Mouse (Mus musculus) hindbrain, postnatal 0 days (tissue): Measurements from ENCODE around the gene Gm11114. TPM values are rescaled to one million over a fixed set of nuclear protein-coding genes. Genes with fewer than 3 reads are reported as not detected.
A peak's percentile ranks its signal among the peaks of the same experiment; 100 is the strongest.

Experiments
- ATAC-seq: fragments of 200-750 bp; cut with Nextera tagmentation; 2 replicates; pipeline ENCODE4 v1.8.0; 2017; ENCODE audit warnings: mild to moderate bottlenecking, moderate TSS enrichment, moderate library complexity
- DNase-seq: peaks from one replicate; pipeline ENCODE4 v3.0.0-alpha.2; 2015; ENCODE audit warnings: low spot score
- H3K27ac ChIP-seq: fragments of 300-500 bp; sonication (generic); 2 replicates; pipeline ENCODE4 v1.5.1; 2014; ENCODE audit warnings: mild to moderate bottlenecking
- H3K27me3 ChIP-seq: fragments of 300-500 bp; sonication (generic); 2 replicates; pipeline ENCODE4 v1.6.1; 2014; ENCODE audit warnings: low read length, mixed read lengths; ENCODE audit not compliant: insufficient read depth
- H3K36me3 ChIP-seq: fragments of 300-500 bp; sonication (generic); 2 replicates; pipeline ENCODE4 v1.6.1; 2014; ENCODE audit warnings: low read length, mixed read lengths; ENCODE audit not compliant: insufficient read depth
- H3K4me1 ChIP-seq: fragments of 300-500 bp; sonication (generic); 2 replicates; pipeline ENCODE4 v1.6.1; 2014; ENCODE audit warnings: antibody characterized with exemption, low read length, mixed read lengths; ENCODE audit not compliant: insufficient read depth
- H3K4me2 ChIP-seq: fragments of 300-500 bp; sonication (generic); 2 replicates; pipeline ENCODE4 v1.6.1; 2014; ENCODE audit warnings: low read depth, mild to moderate bottlenecking, low read length, moderate library complexity, mixed read lengths
- H3K4me3 ChIP-seq: fragments of 300-500 bp; sonication (generic); 2 replicates; pipeline ENCODE4 v1.5.1; 2014; ENCODE audit warnings: low read length
- H3K9ac ChIP-seq: fragments of 300-500 bp; sonication (generic); replicated peaks from 2 replicates; pipeline ENCODE4 v1.6.1; 2014; ENCODE audit warnings: mild to moderate bottlenecking, low read length, moderate library complexity, mixed read lengths
- H3K9me3 ChIP-seq: fragments of 300-500 bp; sonication (generic); 2 replicates; pipeline ENCODE4 v1.6.1; 2016; ENCODE audit warnings: low read length, mixed read lengths
- CTCF ChIP-seq: IDR thresholded peaks from 2 replicates; pipeline ENCODE4 v1.5.1; 2016; ENCODE audit warnings: antibody characterized with exemption, control low read depth, low read depth
- WGBS: fragments of 180-500 bp; shearing (Covaris S2); extraction: QIAGEN DNeasy Blood & Tissue Kit; methylation state at CpG from one replicate; pipeline ENCODE4 v1.1.7; 2014; 5-methylcytosine and 5-hydroxymethylcytosine counted together
- polyA plus RNA-seq: library from polyadenylated mRNA; unstranded; fragments of >200 nt; fragmentation: Nextera tagmentation; extraction: Ambion mirVana; gene quantifications from 2 replicates; pipeline ENCODE4 v1.2.1, GENCODE M21; 2015
- total RNA-seq: library from RNA; depleted of rRNA; stranded (reverse); fragments of >200 nt; gene quantifications from 2 replicates; pipeline ENCODE4 v1.2.3, GENCODE M21; 2014

Gm11114 gene
- total and polyA plus RNA-seq, 2 experiments from 2014 or later, result not detected

GRCm38 (mm10) chr9:85324158-85324875 is 11.7 kb downstream of the Gm11114 start:
- TF ChIP-seq CTCF, result no peak
- DNase-seq (no peak), ATAC-seq (no peak)
- WGBS, result 76% methylated on average over 11 of the region's 11 CpGs
- Histone ChIP-seq H3K9me3 (no peaks in the 10 kb centered on the region), H3K36me3 (no peaks in the 10 kb centered on the region), H3K9ac (no peak overlapping the region), H3K4me2 (peak overlapping the region; percentile 86), H3K4me1 (no peaks in the 10 kb centered on the region), H3K4me3 (peak overlapping the region; percentile 62; the same call in 1 of the 2 replicates), H3K27me3 (no peaks in the 10 kb centered on the region), H3K27ac (no peak overlapping the region)

GRCm38 (mm10) chr9:85325201-85325868 is 12.8 kb downstream of the Gm11114 start:
- TF ChIP-seq CTCF, result no peak; the same call in 1 of the 2 replicates
- WGBS, result 34% methylated on average over 17 of the region's 17 CpGs
- DNase-seq (peak; percentile 27), ATAC-seq (no peak)
- Histone ChIP-seq H3K9me3 (no peaks in the 10 kb centered on the region), H3K27me3 (no peaks in the 10 kb centered on the region), H3K4me1 (no peaks in the 10 kb centered on the region), H3K36me3 (no peaks in the 10 kb centered on the region), H3K9ac (0 out of 2 replicates have a peak overlapping the region, but pooled peaks have one; percentile 30), H3K4me2 (peak overlapping the region; percentile 86), H3K4me3 (peak overlapping the region; percentile 62), H3K27ac (no peak overlapping the region)

- no peaks in the 10 kb centered on the region for H3K4me1 ChIP-seq
- H3K27me3 ChIP-seq, result no peaks in the 10 kb centered on the region
- DNase-seq (peak; percentile 59), ATAC-seq (peak; percentile 61)
- H3K9ac ChIP-seq, result peak overlapping the region; percentile 51
- H3K4me2 ChIP-seq, result peak overlapping the region; percentile 86
- under 1% methylated on average over 63 of the region's 88 CpGs for WGBS
- peak overlapping the region; percentile 62 for H3K4me3 ChIP-seq
- H3K27ac ChIP-seq, result peak overlapping the region; percentile 69; the same call in 1 of the 2 replicates
- no peaks in the 10 kb centered on the region for H3K36me3 ChIP-seq
- H3K9me3 ChIP-seq, result no peaks in the 10 kb centered on the region
- no peak; the same call in 1 of the 2 replicates for TF ChIP-seq CTCF
Measured at GRCm38 (mm10) chr9:85326292-85327241, 14.0 kb downstream of the Gm11114 start.

- Histone ChIP-seq H3K27ac (peak within 1 kb of the TSS; percentile 69; the same call in 1 of the 2 replicates), H3K36me3 (no peaks in the 10 kb centered on the region), H3K9ac (peak within 1 kb of the TSS; percentile 51), H3K27me3 (no peaks in the 10 kb centered on the region), H3K4me1 (no peaks in the 10 kb centered on the region), H3K9me3 (no peaks in the 10 kb centered on the region), H3K4me2 (peak within 1 kb of the TSS; percentile 86), H3K4me3 (peak within 1 kb of the TSS; percentile 62)
- DNase-seq (peak; percentile 87), ATAC-seq (peak; percentile 90)
- WGBS, result under 1% methylated on average over 71 of the region's 72 CpGs
- no peak for TF ChIP-seq CTCF
Measured at GRCm38 (mm10) chr9:85327242-85328211, 15.0 kb downstream of the Gm11114 start, which contains the start of gene Tent5a. Gene Tent5a (minus strand): TSS chr9:85327348.

GRCm38 (mm10) chr9:85328259-85328658 is 15.7 kb downstream of the Gm11114 start:
- Histone ChIP-seq H3K36me3 (no peaks in the 10 kb centered on the region), H3K4me3 (peak overlapping the region; percentile 62), H3K27ac (peak overlapping the region; percentile 69; the same call in 1 of the 2 replicates), H3K27me3 (no peaks in the 10 kb centered on the region), H3K4me1 (no peaks in the 10 kb centered on the region), H3K9me3 (no peaks in the 10 kb centered on the region), H3K9ac (peak overlapping the region; percentile 51; the same call in 1 of the 2 replicates), H3K4me2 (peak overlapping the region; percentile 86)
- DNase-seq (peak; percentile 92), ATAC-seq (peak; percentile 55)
- 1% methylated on average over 16 of the region's 16 CpGs for WGBS
- TF ChIP-seq CTCF, result peak; percentile 98
